Mouse (Mus musculus): ENCODE measurements around the gene Uspl1. TPM values are rescaled to one million over a fixed set of nuclear protein-coding genes. Genes with fewer than 3 reads are reported as not detected.
"Not testable (repeated sequence)": the region's sequence is repeated elsewhere in the genome, so short reads cannot be mapped to it uniquely, and the experiment has no call there.

Gene Uspl1
- 10 to 100 TPM; 38.9 to 39.9 TPM for total RNA-seq (2021)
- long read RNA-seq, experiment 1, partial matches to known transcripts = 1 of 7 reads
- long read RNA-seq, experiment 1, other reads (novel, unspliced or antisense) = 3 of 7 reads
- long read RNA-seq, experiment 2, partial matches to known transcripts = 3 of 15 reads
- long read RNA-seq, experiment 2, other reads (novel, unspliced or antisense) = 4 of 15 reads

DNA sequence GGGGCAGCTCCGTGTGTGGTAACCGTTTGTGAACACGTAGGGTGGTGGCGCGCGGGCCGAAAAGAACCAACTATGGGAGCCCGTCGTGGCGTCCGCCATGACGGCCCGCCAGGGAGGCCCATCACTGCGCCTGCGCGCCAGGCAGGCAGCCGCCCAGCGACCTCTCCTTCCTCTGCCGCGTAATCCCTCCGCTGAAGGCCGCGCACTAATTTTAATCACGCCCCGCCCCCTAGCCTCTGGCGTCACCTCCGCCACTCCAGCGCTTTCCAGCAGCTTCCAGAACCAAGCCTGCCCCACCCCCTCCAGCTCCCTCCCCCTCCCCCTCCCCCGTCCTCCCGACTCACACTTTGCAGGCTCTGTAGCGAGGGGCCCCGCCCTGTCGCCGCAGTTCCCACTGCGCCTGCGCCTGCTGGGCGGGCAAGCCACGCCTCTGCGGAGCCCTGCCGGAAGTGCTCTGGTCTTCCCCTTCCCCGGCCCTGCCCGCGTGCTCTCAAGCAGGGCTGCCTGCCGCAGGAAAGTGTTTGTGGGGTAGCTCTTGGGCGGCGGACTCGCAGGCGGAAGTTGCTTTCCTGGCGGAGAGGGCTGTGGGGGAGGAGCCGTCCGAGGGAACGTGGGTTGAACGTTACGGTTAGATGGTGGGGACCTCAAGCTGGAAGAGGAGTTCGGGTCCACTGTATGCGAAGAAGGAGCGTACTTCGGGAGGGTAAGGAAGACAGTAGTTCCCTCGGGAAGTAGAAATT, at the start of gene Uspl1, which contains the start of gene Hmgb1:
Gene Uspl1, plus strand, starts transcription at position 247 of the 740 bp plus-strand sequence.
Gene Hmgb1, minus strand, starts transcription at position 386 of the 740 bp plus-strand sequence.
- peak; percentile 98 to 99 for DNase-seq (ENCODE audit: low spot score in 2 of 2)

DNA sequence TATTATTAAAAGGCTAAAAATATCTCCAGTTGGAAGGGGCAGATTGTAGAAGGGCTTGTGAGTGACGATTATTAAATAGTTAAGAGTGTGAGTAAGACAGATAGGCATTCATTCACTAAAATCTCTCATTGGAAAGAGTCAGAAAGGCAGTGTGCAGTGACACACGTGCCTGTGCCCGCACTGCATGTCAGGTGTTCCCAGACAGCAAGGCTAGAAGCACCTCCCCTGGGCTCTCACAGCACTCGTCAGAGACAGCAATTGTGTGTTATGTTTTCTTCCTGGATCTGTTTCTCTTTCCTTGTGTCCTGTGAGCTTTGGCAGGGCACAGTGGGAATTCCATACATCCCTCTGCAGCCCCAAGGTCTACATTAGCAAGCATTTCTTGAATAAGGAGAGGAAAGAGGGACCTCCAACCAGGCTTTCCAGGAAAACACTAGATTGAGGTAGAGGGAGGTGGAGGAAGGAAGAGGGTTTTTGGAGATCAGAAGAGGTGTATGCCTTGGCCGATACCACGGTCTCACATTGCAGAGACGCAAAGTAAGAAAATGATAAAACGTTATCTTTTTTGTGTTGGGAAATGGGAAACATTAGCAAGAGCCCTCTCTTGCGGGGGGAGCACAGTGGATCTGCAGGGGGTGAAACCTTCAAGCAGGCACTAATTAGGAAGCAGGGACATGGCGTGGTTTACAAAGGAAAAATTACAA, 49.2 kb upstream of the Uspl1 start:
- DNase-seq (ENCODE audit: low spot score in 2 of 2) = no peak

DNA sequence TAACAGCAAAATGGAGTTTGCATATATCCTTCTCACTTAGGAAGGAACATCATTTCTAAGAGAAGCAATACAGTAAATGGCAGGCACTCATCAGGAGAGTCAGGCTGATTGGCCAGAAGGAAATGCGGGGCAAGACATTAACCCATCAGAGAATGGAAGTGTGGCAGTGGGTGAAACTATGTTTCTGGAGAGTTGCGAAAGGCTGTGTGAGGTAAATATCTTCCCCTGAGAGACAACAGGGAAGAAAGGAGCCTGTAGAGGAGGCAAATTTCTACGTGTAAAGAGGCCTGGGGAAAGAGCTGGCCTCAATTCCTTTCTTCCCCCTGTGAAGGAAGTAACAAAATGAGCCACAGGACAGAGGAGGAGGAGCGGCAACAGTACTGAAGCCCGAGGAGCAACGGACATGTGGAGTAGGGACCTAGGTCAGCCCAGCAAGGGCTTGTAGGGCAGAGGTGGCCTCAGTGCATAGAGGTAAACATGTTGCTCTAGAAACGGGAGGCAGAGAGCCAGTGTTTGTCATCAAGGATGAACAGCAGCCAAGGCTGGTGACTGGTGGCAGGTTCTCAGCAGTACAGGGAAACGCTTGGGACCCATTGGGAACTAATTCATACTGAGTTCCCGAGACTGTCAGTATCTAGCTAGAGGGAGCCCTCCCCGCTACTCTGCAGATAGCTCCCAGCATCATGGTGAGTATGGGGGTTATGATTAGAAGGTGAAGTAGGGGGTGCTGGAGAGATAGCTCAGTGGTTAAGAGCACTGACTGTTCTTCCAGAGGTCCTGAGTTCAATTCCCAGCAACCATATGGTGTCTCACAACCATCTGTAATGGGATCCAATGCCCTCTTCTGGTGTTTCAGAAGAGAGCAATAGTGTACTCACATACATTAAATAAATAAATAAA, 48.4 kb upstream of the Uspl1 start:
- no peak for DNase-seq (ENCODE audit: low spot score in 2 of 2)

DNA sequence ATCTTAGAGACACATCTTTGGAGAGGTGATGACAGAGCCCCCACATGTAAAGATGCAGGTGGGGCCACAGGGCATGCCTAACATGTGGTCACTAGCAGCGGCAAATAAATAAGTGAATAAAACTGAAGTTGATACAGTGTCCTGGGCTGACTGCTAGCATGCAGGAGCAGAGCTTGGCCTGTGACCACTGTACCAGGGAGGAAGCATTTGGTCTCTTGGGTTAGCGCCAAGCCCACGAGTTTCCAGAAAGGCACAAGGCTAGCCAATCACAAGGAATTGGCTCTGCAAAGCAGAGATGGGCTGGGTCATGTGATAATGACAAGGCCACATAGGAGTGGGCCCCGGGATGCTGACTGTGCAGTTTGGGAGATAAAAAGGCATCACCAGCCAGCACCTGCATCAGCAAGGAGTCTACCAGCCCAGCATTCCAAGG, 47.2 kb upstream of the Uspl1 start:
- DNase-seq (ENCODE audit: low spot score in 2 of 2) = no peak

GRCm38 (mm10) chr5:149137447-149137846, 46.7 kb upstream of the Uspl1 start:
- no peak for DNase-seq (ENCODE audit: low spot score in 2 of 2)

DNA sequence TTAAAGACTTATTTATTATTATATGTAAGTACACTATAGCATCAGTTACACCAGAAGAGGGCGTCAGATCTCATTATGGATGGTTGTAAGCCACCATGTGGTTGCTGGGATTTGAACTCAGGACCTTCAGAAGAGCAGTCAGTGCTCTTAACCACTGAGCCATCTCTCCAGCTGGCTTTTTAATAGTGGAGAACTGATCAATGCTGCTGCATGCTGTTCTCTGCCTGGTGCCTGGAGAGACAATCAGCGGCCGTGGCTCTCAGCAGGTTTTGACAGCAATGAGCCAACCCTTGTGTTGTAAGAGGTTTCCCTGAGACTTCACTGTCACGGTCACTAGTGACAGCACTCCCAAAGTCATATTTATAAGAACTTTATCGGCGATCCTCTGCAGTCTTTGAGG, 46.1 kb upstream of the Uspl1 start:
- not testable (repeated sequence) for DNase-seq (ENCODE audit: low spot score in 2 of 2)

DNA sequence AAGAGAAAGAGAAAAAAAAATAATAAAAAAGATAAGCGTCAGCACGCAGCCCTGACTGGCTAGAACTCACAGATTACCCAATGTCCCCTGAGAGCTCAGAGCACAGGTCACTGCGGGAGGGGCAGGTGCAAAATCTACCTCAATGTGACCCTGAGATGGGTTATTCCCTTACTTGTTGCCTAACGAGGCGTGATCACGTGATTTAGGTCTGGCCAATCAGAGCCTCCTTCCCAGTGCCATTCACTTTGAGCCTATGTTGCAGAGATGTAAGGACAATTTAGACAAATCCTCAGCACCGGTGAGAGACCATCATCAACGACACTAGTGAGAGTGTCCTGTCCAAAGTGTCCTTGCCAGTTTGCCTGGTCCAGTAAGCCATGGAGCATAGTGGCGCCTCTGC, 43.8 kb upstream of the Uspl1 start:
- no peak for DNase-seq (ENCODE audit: low spot score in 2 of 2)

GRCm38 (mm10) chr5:149141155-149141554, 43.0 kb upstream of the Uspl1 start:
- not testable (repeated sequence) for DNase-seq (ENCODE audit: low spot score in 2 of 2)

GRCm38 (mm10) chr5:149143766-149144375, 40.3 kb upstream of the Uspl1 start:
- DNase-seq (ENCODE audit: low spot score in 2 of 2) = no peak

DNA sequence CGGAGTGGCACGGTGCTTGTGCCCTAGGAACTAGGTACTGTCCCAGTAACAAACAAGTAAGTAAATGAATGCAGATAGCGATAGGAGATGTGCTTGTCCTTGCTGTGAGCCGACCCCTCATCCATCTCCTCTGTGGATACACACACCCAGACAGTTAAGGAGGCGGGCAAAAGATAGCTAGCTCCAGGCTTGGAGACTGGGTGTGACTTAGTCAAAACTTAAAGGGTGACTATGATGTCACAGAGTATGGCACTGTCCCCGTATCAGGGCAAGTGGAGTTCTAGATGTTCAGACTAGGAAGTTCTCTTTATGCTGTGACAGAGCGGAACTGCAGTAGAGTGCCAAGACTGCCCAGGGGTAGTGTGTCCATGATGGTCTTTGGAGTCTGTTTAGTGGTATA, 37.5 kb upstream of the Uspl1 start:
- DNase-seq (ENCODE audit: low spot score in 2 of 2) = no peak

GRCm38 (mm10) chr5:149147386-149148000, 36.7 kb upstream of the Uspl1 start:
- DNase-seq (ENCODE audit: low spot score in 2 of 2) = no peak

- no peak for DNase-seq (ENCODE audit: low spot score in 2 of 2)
Observed at GRCm38 (mm10) chr5:149150882-149151281, 33.3 kb upstream of the Uspl1 start.

GRCm38 (mm10) chr5:149152063-149152773, 31.9 kb upstream of the Uspl1 start:
- no peak for DNase-seq (ENCODE audit: low spot score in 2 of 2)

GRCm38 (mm10) chr5:149152774-149153155, 31.4 kb upstream of the Uspl1 start:
- DNase-seq (ENCODE audit: low spot score in 2 of 2) = no peak

DNA sequence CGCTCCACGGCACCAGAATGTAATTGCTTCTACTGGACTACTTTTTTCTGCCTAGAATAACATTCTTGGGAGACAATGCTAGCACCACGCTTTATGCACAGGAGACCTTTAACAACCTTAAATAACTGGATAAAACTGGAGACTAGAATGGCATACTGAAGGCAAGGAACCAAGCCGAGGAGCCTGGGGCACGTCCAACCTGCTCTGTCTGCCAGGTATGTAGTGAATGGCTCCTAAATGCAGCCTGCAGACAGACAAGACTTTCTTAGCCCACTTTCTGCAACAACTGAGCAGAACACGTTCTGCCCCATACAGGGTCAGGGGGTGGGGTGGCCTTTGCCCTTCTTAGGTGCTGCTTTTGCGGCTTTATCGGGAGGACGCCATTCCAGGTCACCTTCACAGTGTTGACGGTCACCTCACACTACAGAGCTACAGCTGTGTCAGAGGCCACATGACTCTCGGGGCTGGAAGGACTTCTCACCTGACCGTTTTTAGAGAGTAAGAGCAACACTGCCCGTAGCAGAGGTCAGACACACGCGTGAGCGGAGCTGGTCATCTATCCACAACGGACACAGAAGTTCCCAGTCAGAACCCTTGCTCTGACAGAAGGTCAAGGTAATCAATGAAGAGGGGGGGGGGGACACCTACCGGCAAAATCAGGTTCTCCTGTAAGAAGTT, 27.1 kb upstream of the Uspl1 start:
- no peak for DNase-seq (ENCODE audit: low spot score in 2 of 2)

- no peak for DNase-seq (ENCODE audit: low spot score in 2 of 2)
Observed at GRCm38 (mm10) chr5:149159021-149159420, 25.1 kb upstream of the Uspl1 start.

- no peak for DNase-seq (ENCODE audit: low spot score in 2 of 2)
Observed at GRCm38 (mm10) chr5:149160469-149160868, 23.7 kb upstream of the Uspl1 start.

GRCm38 (mm10) chr5:149162890-149163289, 21.3 kb upstream of the Uspl1 start:
- no peak for DNase-seq (ENCODE audit: low spot score in 2 of 2)

DNA sequence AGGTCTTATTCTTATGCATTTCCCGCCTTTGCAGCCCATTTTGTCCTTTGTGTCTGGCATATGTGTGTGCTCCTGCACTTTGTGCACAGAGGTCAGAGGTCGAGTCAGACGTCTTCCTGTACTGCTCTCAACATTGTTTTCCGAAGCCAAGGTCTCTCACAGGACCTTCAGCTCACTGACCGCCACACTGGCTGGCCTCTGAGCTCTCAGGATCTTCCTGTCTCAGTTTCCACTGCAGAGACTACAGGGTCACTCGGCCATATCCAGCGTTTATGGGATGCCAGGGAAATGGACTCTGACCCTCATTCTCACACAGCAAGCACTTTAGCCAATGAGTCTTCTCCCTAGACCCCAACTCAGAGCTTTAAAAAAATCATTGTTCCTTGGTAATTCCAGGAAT, 19.3 kb upstream of the Uspl1 start:
- DNase-seq (ENCODE audit: low spot score in 2 of 2) = no peak
